Mouse (Mus musculus) cerebellum, adult 11-12 months (tissue): ENCODE results near the gene Dgcr6.

Experiments
- DNase-seq: peaks from one replicate; pipeline ENCODE4 v3.0.0; 2022

Gene Dgcr6

DNA sequence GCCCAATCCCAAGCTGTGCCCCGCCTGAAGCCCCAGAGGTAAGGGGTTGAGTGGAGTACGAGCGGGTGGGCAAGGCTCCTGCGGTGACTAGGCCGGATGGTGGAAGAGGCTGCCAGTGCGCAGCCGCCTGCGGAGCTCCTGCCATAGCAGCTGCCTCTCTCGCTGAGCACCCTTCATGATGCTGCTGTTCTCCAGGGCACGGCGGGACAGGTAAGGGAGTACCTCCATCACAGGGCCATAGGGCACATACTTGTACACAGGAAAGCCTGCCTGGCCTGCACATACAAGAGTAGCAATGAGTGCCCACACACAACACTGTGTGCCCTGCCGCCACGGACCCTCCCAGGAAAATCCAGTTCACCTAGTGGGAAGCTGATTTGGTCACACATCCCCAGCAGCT is 19.4 kb downstream of the Dgcr6 start:
- no peak for DNase-seq

- peak; percentile 9 for DNase-seq
Observed at GRCm38 (mm10) chr16:18073259-18073962, 20.8 kb downstream of the Dgcr6 start.

- DNase-seq, result no peak
Observed at GRCm38 (mm10) chr16:18074611-18075010, 22.0 kb downstream of the Dgcr6 start.

DNA sequence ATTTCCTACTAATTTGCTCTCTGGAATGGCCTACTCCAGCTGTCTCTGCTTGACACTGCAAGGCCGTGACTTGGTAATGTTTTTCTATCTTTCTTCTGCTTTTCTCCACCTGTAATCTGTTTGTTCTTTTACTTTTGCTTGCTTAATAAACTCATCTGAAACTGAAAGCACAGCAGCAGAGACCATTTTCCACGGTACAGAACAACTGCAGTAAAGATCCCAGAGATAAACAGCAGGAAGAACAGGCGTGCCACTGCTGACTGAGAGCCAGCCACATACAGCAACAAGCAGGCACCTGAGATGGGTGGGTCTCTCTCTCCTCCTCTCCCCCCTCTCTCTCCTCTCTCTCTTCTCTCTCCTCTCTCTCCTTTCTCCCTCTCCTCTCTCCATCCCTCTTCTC is 22.5 kb downstream of the Dgcr6 start:
- DNase-seq, result no peak

GRCm38 (mm10) chr16:18078314-18079015 is 25.8 kb downstream of the Dgcr6 start:
- no peak for DNase-seq

DNA sequence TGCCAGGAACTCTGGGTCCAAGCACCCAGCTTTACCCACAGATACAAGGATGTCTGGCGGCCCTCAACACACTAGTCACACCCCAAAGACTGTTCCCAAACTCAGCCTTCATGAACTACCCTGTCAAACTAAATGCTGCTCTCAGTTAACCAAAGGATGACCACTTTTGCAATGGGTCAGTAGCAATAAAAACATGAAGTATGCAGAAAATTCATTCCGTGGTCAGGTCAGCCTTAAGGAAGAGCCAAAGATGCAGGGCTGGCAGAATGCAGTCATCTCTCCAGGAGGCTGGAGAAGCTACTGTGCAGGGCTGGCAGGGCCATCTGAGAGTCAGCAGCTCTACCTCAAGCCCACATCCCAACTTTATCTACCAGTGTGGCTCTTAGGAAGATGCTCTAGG is 26.6 kb downstream of the Dgcr6 start:
- DNase-seq, result no peak

DNA sequence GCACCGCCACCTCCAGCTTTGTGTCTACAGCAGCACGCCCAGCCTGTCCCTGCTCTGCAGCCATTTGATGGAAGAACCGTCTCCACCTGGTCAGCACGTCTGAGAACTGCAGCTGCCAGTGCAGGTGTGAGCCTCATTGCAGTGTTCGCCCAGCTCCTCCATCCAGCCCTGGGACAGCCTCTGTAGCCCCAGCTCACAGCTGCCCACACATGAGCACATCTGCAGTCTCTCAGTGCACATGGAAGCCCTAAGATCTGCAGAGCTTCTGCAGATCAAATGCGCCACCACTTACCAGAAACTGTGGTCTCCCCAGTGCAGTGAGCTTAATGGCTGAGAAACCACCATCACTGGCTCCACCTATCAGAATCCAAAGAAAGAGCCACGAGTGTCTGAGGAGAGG is 27.5 kb downstream of the Dgcr6 start:
- no peak for DNase-seq

GRCm38 (mm10) chr16:18081149-18081827 is 28.6 kb downstream of the Dgcr6 start:
- DNase-seq, result no peak

DNA sequence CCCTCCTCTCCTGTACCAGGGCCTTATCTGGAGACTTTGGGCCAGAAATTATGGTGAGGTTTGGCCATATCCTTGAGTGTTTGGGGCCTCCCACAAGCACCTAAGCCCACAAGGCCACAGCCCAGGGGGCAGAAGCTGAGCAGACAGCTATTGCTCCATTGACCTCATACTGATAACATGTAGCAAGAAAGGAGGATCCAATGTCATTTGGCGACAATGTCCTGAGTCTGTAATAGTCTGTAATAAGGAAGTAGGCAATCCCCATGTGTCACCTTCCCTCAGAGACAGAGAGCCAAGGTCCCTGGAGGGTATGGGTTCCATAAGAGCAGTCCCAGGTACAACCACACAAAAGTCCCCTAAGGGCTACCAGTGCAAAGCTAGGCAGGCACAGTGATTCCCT is 29.6 kb downstream of the Dgcr6 start:
- DNase-seq, result no peak

GRCm38 (mm10) chr16:18083231-18083951 is 30.7 kb downstream of the Dgcr6 start:
- DNase-seq, result peak; percentile 74

DNA sequence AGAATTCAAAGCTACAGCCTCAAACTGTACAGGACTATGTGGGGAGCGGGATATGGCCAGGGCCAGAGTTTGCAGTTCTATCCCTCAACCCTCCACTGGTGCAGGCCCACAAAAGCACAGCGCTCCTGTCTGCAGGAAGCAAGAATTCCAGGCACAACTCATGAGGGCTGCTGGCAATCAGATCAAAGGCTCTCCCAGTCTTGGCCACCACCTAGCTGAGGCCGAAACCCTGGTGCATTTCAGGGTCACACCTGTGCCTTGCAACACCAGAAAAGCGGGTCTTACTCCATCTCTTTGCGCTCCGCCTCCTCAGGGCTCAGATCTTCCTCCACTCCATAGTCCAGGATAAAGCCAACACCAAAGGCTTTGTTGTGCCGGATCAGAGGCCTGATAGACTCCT is 31.6 kb downstream of the Dgcr6 start:
- no peak for DNase-seq

DNA sequence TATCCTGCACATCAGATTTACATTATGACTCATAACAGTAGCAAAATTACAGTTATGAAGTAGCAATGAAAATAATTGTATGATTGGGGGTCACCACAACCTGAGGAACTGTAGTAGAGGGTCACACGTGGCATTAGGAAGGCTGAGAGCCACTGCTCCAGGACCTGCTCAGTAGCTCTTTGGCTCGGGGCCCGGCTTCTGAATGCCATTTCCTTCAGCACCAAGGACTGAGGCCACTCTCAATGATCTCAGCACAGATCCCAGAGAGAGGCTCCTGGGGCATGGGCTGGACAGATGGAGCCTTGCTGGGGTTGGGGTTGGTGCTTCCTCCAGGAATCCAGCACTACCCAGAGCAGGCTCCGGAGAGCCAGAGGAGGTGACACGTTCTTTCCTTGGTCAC is 34.4 kb downstream of the Dgcr6 start:
- no peak for DNase-seq

- DNase-seq, result no peak
Observed at GRCm38 (mm10) chr16:18096348-18096747, 43.7 kb downstream of the Dgcr6 start.

DNA sequence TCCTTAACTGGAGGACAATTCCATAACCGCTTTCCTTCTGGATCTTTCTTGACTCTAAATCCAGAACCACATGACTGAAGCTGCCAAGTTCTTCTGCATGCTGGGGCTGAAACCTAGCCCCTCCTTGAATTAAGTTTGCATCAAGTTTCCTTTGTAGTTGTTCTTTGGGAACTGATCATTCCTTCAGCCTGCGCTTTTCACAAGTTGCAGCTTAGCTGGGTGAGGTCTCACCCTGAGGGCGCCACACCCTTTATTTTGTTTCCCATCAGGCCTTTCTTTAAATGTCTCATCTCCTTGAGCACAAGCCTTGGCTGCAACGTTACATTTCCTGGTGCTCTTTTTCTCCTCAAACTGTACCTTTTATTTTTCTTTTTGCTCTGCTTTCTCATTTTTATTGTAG is 50.2 kb downstream of the Dgcr6 start:
- DNase-seq, result no peak

DNA sequence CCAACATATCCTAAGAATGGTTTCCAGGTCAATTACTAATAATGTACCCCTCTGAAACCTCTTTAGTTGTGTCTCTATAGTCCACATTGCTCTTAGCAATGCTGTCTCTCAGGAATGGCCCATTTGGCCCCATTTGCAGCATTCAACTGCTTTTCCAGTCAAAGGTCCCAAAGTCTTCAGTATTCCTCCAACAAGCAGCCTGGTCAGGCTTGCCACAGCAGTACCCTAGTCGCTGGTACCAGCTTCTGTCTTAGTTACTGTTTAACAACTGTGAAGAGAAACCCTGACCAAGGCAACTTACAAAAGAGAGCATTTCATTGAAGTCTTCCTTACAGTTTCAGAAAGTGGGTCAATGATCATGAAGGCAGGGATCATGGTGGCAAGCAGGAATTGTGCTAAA is 50.7 kb downstream of the Dgcr6 start:
- DNase-seq, result no peak

DNA sequence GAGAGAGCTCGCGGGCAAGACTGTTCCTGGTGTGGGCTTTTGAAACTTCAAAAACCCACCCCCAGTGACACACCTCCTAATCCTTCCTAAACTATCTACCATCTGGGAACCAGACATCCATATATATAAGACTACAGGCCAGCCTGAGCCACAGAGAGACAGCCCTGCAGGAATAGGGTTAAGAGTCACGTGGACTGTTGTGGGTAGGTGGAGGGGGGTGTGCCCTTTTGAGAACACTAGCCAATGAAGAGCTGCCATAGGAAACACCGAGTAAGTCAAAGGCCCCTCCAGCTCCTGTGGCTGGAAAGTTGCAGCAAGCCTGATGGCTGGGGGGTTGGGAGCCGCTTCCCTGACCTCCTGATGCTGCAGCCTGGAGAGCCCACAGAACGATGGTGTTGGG is 51.1 kb downstream of the Dgcr6 start:
- DNase-seq, result no peak

DNA sequence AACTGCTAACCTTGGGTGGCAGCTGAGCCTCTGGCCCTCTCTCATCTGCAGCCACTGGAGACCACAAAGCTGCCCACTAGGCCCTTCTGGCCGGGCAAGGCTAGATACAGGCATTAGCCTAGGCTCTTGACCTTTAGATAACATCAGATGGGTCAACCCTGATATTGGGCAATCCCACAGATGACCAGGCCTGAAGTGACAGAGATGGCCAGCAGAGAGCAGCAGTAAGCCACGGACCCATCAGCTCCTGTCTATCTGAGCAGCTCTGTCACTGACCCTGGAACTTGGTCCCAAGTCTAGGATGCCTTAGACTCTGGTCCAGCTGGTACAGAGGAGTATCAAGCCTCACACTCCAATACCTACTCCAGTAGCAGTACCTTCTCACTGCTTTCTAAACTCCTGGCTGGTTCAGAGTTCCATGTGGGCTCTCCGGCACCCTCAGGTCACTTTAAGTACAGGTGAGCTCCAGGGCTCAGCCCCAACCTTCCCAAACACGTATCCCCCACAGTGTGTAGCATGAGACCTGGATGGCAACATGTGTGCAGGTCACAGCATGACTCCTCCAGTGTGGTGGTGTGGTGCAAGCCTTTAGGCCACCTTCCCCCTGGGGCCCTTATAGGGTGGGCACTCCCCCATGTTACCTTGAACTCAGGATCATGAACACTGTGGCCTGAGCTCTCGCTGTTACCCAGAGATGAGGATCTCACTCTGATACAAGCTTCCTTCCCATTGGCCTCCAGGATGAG is 55.7 kb downstream of the Dgcr6 start:
- DNase-seq, result peak; percentile 83

DNA sequence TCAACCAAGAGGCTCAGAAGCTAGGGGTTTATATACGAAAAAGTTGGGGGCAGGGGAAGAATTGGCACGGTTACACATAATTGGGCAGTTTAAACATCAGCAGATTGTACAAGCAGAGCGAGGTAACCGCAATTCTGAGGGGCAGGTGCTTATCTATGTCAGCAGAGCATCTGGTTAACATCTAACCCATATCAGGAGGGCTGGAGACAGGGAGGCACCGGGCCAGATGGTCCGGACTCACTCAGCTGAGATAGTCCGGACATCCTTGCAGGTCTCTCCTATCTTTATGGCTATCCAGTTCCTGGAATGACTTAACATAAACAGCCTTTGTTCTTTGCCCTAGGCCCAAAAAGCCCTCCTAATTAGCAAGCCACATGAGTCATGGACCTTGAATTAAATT is 58.4 kb downstream of the Dgcr6 start:
- DNase-seq, result no peak

GRCm38 (mm10) chr16:18116467-18116866 is 63.8 kb downstream of the Dgcr6 start:
- peak; percentile 22 for DNase-seq

DNA sequence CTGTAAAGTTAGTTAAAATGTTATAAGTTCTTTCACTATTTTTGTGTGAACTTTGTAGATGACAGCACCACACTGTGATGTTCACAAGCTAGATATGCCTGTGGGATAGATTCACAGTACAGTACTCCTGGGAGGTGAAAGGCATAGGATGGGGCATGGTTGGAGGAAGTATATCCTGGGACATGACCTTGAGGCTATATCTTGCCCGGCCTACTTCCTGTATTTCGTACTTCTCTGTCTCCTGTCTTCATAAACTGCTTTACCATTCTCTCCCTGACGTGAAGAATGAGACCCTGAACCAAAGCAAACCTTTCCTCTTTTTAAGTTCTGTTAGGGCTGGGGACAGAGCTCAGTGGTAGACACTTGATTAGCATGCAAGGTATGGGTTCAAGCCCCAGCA is 65.6 kb downstream of the Dgcr6 start:
- no peak for DNase-seq

- peak; percentile 85 for DNase-seq
Observed at GRCm38 (mm10) chr16:18119031-18119730, 66.5 kb downstream of the Dgcr6 start.
